Mouse (Mus musculus) thymus, adult 2 months (tissue): ENCODE measurements around the gene Chst1.

ENCODE experiments used
- CTCF ChIP-seq: fragments of 200-500 bp; IDR thresholded peaks from 2 replicates; pipeline ENCODE4 v1.5.1; 2012; ENCODE audit warnings: mild to moderate bottlenecking, control low read depth, low read length, moderate library complexity, borderline replicate concordance; ENCODE audit not compliant: control insufficient read depth, poor library complexity, insufficient read depth; ENCODE audit errors: extremely low read depth
- POLR2A ChIP-seq: fragments of 200-500 bp; IDR thresholded peaks from 2 replicates; pipeline ENCODE4 v1.6.1; 2012; ENCODE audit warnings: mild to moderate bottlenecking, low read length, control low read depth, moderate library complexity; ENCODE audit not compliant: control insufficient read depth, poor library complexity, insufficient read depth; ENCODE audit errors: extremely low read depth

DNA sequence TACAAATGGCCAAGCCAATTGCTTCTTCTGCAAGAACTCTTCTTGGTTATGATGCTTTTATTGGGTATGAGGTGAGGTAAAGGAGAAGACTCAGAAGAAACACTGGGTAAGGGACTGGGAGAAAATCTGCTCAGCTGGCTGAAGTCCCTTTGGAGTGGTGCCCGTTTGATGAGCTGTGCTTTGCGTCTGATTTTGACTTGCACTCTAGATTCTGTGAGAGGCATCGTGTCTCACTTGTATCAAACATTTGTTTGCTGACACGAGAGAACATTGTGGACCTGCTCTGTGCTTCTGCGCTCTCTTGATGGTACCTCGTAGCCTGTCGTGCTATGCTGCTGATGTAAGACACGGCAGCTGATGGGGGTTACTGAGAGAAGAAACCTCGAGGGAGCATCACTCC is 21.7 kb upstream of the Chst1 start:
- TF ChIP-seq POLR2A: no peak
- TF ChIP-seq CTCF: no peak
